Mouse (Mus musculus): ENCODE results near the gene Hdac8. TPM values are rescaled to one million over a fixed set of nuclear protein-coding genes. Genes with fewer than 3 reads are reported as not detected.

Hdac8 gene
- polyA plus RNA-seq, 1 experiment from 2014 or later: 5.9 TPM

GRCm38 (mm10) chrX:102311119-102311518 lies 194.0 kb downstream of the Hdac8 start:
- WGBS: 81% methylated on average over 3 of the region's 3 CpGs
- peaks cover 85% of the 10 kb centered on the region for H3K27me3 ChIP-seq (ENCODE audit: insufficient read depth, poor library complexity, severe bottlenecking)
- no peak for DNase-seq (ENCODE audit: low spot score)

GRCm38 (mm10) chrX:102307511-102307910 lies 197.6 kb downstream of the Hdac8 start:
- peaks cover 95% of the 10 kb centered on the region for H3K27me3 ChIP-seq (ENCODE audit: insufficient read depth, poor library complexity, severe bottlenecking)
- no peaks in the 10 kb centered on the region for H3K36me3 ChIP-seq

More at GRCm38 (mm10) chrX:102311119-102311518, 194.0 kb downstream of the Hdac8 start:
- H3K27ac ChIP-seq: no peak overlapping the region
- H3K4me3 ChIP-seq: no peak overlapping the region
- H3K4me1 ChIP-seq (replicated peaks): no peaks in the 10 kb centered on the region
- no peaks in the 10 kb centered on the region for H3K9me3 ChIP-seq
- no peaks in the 10 kb centered on the region for H3K36me3 ChIP-seq

GRCm38 (mm10) chrX:102305806-102306205 lies 199.4 kb downstream of the Hdac8 start:
- peaks cover 86% of the 10 kb centered on the region for H3K27me3 ChIP-seq (ENCODE audit: insufficient read depth, poor library complexity, severe bottlenecking)
- no peak overlapping the region for H3K27ac ChIP-seq
- H3K4me1 ChIP-seq (replicated peaks): 0 out of 2 replicates have a peak, but pooled peaks cover 7% of the 10 kb centered on the region
- H3K36me3 ChIP-seq: no peaks in the 10 kb centered on the region
- no peak overlapping the region for H3K4me3 ChIP-seq
- no peak for DNase-seq (ENCODE audit: low spot score)
- WGBS: 73% methylated on average over 4 of the region's 4 CpGs
- H3K9me3 ChIP-seq: no peaks in the 10 kb centered on the region

More at GRCm38 (mm10) chrX:102307511-102307910, 197.6 kb downstream of the Hdac8 start:
- no peaks in the 10 kb centered on the region for H3K9me3 ChIP-seq
- no peak for DNase-seq (ENCODE audit: low spot score)
- no peak overlapping the region for H3K27ac ChIP-seq
- H3K4me3 ChIP-seq: no peak overlapping the region
- WGBS: 87% methylated on average over 5 of the region's 5 CpGs
- H3K4me1 ChIP-seq (replicated peaks): 0 out of 2 replicates have a peak, but pooled peaks cover 4% of the 10 kb centered on the region

GRCm38 (mm10) chrX:102304914-102305313 lies 200.2 kb downstream of the Hdac8 start:
- no peak overlapping the region for H3K27ac ChIP-seq
- WGBS: 62% methylated on average over 4 of the region's 4 CpGs
- H3K27me3 ChIP-seq (ENCODE audit: insufficient read depth, poor library complexity, severe bottlenecking): peaks cover 78% of the 10 kb centered on the region

GRCm38 (mm10) chrX:102302476-102302875 lies 202.7 kb downstream of the Hdac8 start:
- no peak overlapping the region for H3K4me3 ChIP-seq
- peak; percentile 19 for DNase-seq (ENCODE audit: low spot score)
- no peaks in the 10 kb centered on the region for H3K9me3 ChIP-seq
- H3K36me3 ChIP-seq: no peaks in the 10 kb centered on the region
- 54% methylated on average over 3 of the region's 3 CpGs for WGBS
- 0 out of 2 replicates have a peak overlapping the region, but pooled peaks have one; percentile 16 for H3K27ac ChIP-seq
- peaks cover 58% of the 10 kb centered on the region for H3K27me3 ChIP-seq (ENCODE audit: insufficient read depth, poor library complexity, severe bottlenecking)
- 0 out of 2 replicates have a peak, but pooled peaks cover 7% of the 10 kb centered on the region for H3K4me1 ChIP-seq (replicated peaks)

More at GRCm38 (mm10) chrX:102304914-102305313, 200.2 kb downstream of the Hdac8 start:
- Histone ChIP-seq H3K4me3 (no peak overlapping the region), H3K36me3 (no peaks in the 10 kb centered on the region), H3K9me3 (no peaks in the 10 kb centered on the region), H3K4me1 (replicated peaks) (0 out of 2 replicates have a peak, but pooled peaks cover 7% of the 10 kb centered on the region)
- no peak for DNase-seq (ENCODE audit: low spot score)

- H3K36me3 ChIP-seq: no peaks in the 10 kb centered on the region
- DNase-seq (ENCODE audit: low spot score): no peak
- no peak overlapping the region for H3K4me3 ChIP-seq
- WGBS: 61% methylated on average over 3 of the region's 3 CpGs
- H3K27me3 ChIP-seq (ENCODE audit: insufficient read depth, poor library complexity, severe bottlenecking): peaks cover 66% of the 10 kb centered on the region
- H3K9me3 ChIP-seq: no peaks in the 10 kb centered on the region
- H3K27ac ChIP-seq: no peak overlapping the region
- H3K4me1 ChIP-seq (replicated peaks): no peaks in the 10 kb centered on the region
Observed at GRCm38 (mm10) chrX:102284889-102285288, 220.3 kb downstream of the Hdac8 start.

- H3K36me3 ChIP-seq: no peaks in the 10 kb centered on the region
- 85% methylated on average over 14 of the region's 14 CpGs for WGBS
- H3K9me3 ChIP-seq: no peaks in the 10 kb centered on the region
- peaks cover 64% of the 10 kb centered on the region for H3K27me3 ChIP-seq (ENCODE audit: insufficient read depth, poor library complexity, severe bottlenecking)
- no peak overlapping the region for H3K27ac ChIP-seq
- DNase-seq (ENCODE audit: low spot score): no peak
- no peaks in the 10 kb centered on the region for H3K4me1 ChIP-seq (replicated peaks)
- H3K4me3 ChIP-seq: no peak overlapping the region
Observed at GRCm38 (mm10) chrX:102262620-102263345, 242.4 kb downstream of the Hdac8 start.

- H3K4me1 ChIP-seq (replicated peaks): no peaks in the 10 kb centered on the region
- no peak overlapping the region for H3K27ac ChIP-seq
- DNase-seq (ENCODE audit: low spot score): no peak
- peaks cover 60% of the 10 kb centered on the region for H3K27me3 ChIP-seq (ENCODE audit: insufficient read depth, poor library complexity, severe bottlenecking)
- no peak overlapping the region for H3K4me3 ChIP-seq
- 89% methylated on average over 4 of the region's 4 CpGs for WGBS
- no peaks in the 10 kb centered on the region for H3K36me3 ChIP-seq
- H3K9me3 ChIP-seq: no peaks in the 10 kb centered on the region
Observed at GRCm38 (mm10) chrX:102259772-102260171, 245.4 kb downstream of the Hdac8 start.

GRCm38 (mm10) chrX:102253892-102254291 lies 251.3 kb downstream of the Hdac8 start:
- Histone ChIP-seq H3K27ac (no peak overlapping the region), H3K36me3 (no peaks in the 10 kb centered on the region), H3K27me3 (ENCODE audit: insufficient read depth, poor library complexity, severe bottlenecking) (peaks cover 69% of the 10 kb centered on the region), H3K4me3 (peak overlapping the region; percentile 35), H3K4me1 (replicated peaks) (peaks cover 12% of the 10 kb centered on the region; the same call in 1 of the 2 replicates), H3K9me3 (no peaks in the 10 kb centered on the region; the same call in 1 of the 2 replicates)
- peak; percentile 60 for DNase-seq (ENCODE audit: low spot score)
- WGBS: 13% methylated on average over 7 of the region's 7 CpGs

GRCm38 (mm10) chrX:102251937-102252860 lies 253.0 kb downstream of the Hdac8 start, which contains the start of gene Cited1:
Gene Cited1 (minus strand): TSS chrX:102252181.
- H3K27ac ChIP-seq: peak within 1 kb of the TSS; percentile 73
- H3K9me3 ChIP-seq: no peaks in the 10 kb centered on the region; the same call in 1 of the 2 replicates
- peaks cover 12% of the 10 kb centered on the region; the same call in 1 of the 2 replicates for H3K4me1 ChIP-seq (replicated peaks)
- H3K4me3 ChIP-seq: peak within 1 kb of the TSS; percentile 60
- 20% methylated on average over 44 of the region's 44 CpGs for WGBS
- peaks cover 81% of the 10 kb centered on the region for H3K27me3 ChIP-seq (ENCODE audit: insufficient read depth, poor library complexity, severe bottlenecking)
- DNase-seq (ENCODE audit: low spot score): peak; percentile 80
- H3K36me3 ChIP-seq: no peaks in the 10 kb centered on the region

GRCm38 (mm10) chrX:102251221-102251936 lies 253.8 kb downstream of the Hdac8 start:
- peak overlapping the region; percentile 73 for H3K27ac ChIP-seq
- peak; percentile 59 for DNase-seq (ENCODE audit: low spot score)
- peaks cover 12% of the 10 kb centered on the region; the same call in 1 of the 2 replicates for H3K4me1 ChIP-seq (replicated peaks)
- H3K27me3 ChIP-seq (ENCODE audit: insufficient read depth, poor library complexity, severe bottlenecking): peaks cover 89% of the 10 kb centered on the region
- 18% methylated on average over 80 of the region's 80 CpGs for WGBS
- H3K4me3 ChIP-seq: peak overlapping the region; percentile 60
- no peaks in the 10 kb centered on the region; the same call in 1 of the 2 replicates for H3K9me3 ChIP-seq
- no peaks in the 10 kb centered on the region for H3K36me3 ChIP-seq

- WGBS: 19% methylated on average over 24 of the region's 24 CpGs
- no peak for DNase-seq (ENCODE audit: low spot score)
- Histone ChIP-seq H3K36me3 (no peaks in the 10 kb centered on the region), H3K27me3 (ENCODE audit: insufficient read depth, poor library complexity, severe bottlenecking) (peaks cover 94% of the 10 kb centered on the region), H3K4me3 (peak overlapping the region; percentile 60), H3K9me3 (no peaks in the 10 kb centered on the region; the same call in 1 of the 2 replicates), H3K27ac (peak overlapping the region; percentile 73; the same call in 1 of the 2 replicates), H3K4me1 (replicated peaks) (peaks cover 12% of the 10 kb centered on the region; the same call in 1 of the 2 replicates)
Observed at GRCm38 (mm10) chrX:102250891-102251170, 254.3 kb downstream of the Hdac8 start.

All from hindbrain, embryonic 10.5 days (tissue).